Mouse (Mus musculus): Measurements from ENCODE around the gene Mms19. TPM values are rescaled to one million over a fixed set of nuclear protein-coding genes. Genes with fewer than 3 reads are reported as not detected.

Gene Mms19
- polyA plus RNA-seq, 1 experiment from 2014 or later: 52.5 TPM

DNA sequence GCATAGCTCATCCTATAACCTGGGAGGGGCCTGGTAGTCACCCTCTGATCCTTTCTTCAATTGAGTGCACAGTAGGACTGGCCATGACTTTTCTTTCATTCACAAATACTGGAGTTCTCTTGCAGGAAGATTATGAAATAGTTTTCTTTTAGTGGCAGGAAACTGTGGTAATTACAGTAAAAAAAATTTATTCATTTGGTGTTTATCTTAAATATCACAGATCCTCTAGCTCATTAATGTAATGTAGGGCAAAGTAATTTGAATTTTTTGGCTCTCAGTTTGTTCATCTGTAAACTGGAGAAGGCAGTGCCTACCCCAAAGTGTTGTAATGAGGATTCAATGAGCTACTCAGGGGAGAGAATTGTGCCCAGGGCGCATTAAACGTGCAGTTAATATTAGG, 12.0 kb upstream of the Mms19 start:
- Histone ChIP-seq H3K4me3 (no peak overlapping the region), H3K36me3 (no peaks in the 10 kb centered on the region), H3K27me3 (ENCODE audit: low read depth, poor library complexity, severe bottlenecking) (no peaks in the 10 kb centered on the region), H3K27ac (no peak overlapping the region), H3K4me1 (peaks cover 35% of the 10 kb centered on the region), H3K9me3 (replicated peaks) (no peaks in the 10 kb centered on the region)
- 96% methylated on average over 2 of the region's 2 CpGs for WGBS
- no peak for DNase-seq (ENCODE audit: low spot score)

DNA sequence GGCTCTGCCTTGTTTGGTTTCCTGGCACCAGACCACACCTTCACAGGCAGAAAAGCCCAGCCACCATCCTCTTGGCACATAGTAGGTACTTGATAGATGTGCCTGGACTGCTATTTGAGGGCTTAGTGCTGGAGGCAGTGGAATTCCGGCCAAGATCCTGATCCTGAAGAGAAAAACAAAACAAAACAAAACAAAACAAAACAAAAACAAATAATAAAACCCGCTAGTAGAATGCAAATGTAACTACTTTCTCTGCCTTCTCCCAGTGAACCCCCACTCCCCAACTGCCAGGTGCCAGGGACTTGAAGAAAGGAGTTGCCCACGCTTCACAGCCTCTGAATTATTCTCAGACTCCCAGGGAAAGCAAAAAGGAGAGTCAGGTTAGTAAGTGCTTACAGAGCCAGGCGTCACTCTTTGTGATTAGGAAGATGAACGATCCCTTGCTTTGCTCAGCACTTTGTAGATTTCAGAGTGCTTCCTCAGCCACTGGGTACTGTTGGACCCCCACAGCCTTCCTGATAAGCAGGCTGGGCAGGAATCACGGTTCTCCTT, 11.0 kb upstream of the Mms19 start:
- 36% methylated on average over 6 of the region's 6 CpGs for WGBS
- H3K4me3 ChIP-seq: no peak overlapping the region
- DNase-seq (ENCODE audit: low spot score): no peak
- H3K27me3 ChIP-seq (ENCODE audit: low read depth, poor library complexity, severe bottlenecking): no peaks in the 10 kb centered on the region
- peaks cover 29% of the 10 kb centered on the region for H3K4me1 ChIP-seq
- H3K36me3 ChIP-seq: no peaks in the 10 kb centered on the region
- no peaks in the 10 kb centered on the region for H3K9me3 ChIP-seq (replicated peaks)
- no peak overlapping the region for H3K27ac ChIP-seq

DNA sequence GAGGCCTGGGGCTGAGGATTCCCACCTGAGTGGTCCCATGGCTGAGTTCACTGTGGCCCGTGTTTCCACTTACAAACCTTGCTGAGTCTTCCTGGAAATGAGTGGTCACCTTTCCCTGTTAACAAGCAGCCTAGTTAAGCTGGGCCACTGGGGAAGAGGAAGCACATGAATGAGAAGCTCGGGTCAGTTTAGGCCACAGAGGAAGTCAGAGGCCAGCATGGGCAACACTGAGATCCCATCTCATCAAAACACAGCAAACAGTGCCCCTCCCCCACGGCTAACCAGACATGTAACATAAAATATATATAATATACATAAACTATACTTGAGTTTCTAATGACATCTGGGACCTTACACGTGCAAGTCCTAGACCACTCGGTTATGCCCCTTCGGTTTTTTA, 8.9 kb upstream of the Mms19 start:
- peaks cover 8% of the 10 kb centered on the region for H3K4me1 ChIP-seq
- no peaks in the 10 kb centered on the region for H3K36me3 ChIP-seq
- H3K4me3 ChIP-seq: no peak overlapping the region
- H3K27ac ChIP-seq: no peak overlapping the region
- H3K9me3 ChIP-seq (replicated peaks): no peaks in the 10 kb centered on the region
- 83% methylated on average over 6 of the region's 6 CpGs for WGBS
- no peak for DNase-seq (ENCODE audit: low spot score)
- no peaks in the 10 kb centered on the region for H3K27me3 ChIP-seq (ENCODE audit: low read depth, poor library complexity, severe bottlenecking)

DNA sequence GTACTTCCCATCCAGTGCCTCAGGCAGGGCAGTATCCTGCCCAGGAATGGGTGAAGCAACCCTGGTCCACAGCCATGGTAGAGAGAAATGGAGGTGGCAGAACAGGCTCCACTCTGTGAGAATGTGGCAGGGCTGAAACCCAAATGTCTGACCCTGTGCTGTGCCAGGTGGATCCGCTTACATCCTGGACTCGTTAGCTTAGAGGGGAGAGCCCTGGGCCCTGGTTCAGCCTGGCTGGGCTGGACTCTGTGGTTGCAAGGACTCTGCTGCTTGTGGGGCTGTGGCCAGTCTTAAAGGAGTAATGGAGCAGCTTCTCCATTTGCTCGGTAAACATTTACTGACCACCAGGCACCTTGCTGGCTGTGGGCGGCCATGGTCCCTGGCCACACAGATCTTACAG, 6.2 kb upstream of the Mms19 start:
- no peak for DNase-seq (ENCODE audit: low spot score)
- Histone ChIP-seq H3K27ac (no peak overlapping the region), H3K4me3 (no peak overlapping the region), H3K27me3 (ENCODE audit: low read depth, poor library complexity, severe bottlenecking) (peaks cover 14% of the 10 kb centered on the region), H3K36me3 (no peaks in the 10 kb centered on the region), H3K9me3 (replicated peaks) (no peaks in the 10 kb centered on the region), H3K4me1 (peaks cover 14% of the 10 kb centered on the region)
- 87% methylated on average over 4 of the region's 4 CpGs for WGBS

DNA sequence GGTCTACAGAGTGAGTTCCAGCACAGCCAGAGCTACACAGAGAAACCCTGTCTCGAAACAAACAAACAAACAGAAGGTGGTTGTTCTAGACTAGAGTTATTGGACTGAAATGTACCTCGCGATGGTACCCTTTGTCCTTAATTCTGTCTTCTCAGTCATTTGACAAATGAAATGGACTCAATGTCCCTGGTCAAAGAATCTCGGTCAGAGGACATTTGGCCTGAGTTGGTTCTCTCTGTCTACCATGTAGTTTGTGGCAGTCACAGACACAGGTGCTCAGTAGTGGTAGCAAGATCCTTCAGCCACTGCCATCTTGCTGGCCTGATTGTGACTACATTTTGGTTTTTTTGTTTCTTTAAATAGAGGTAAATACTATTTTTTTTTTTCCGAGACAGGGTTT, 5.0 kb upstream of the Mms19 start:
- 92% methylated on average over 5 of the region's 5 CpGs for WGBS
- Histone ChIP-seq H3K27me3 (ENCODE audit: low read depth, poor library complexity, severe bottlenecking) (peaks cover 14% of the 10 kb centered on the region), H3K27ac (no peak overlapping the region), H3K4me1 (peaks cover 15% of the 10 kb centered on the region), H3K36me3 (no peaks in the 10 kb centered on the region), H3K4me3 (no peak overlapping the region), H3K9me3 (replicated peaks) (no peaks in the 10 kb centered on the region)
- no peak for DNase-seq (ENCODE audit: low spot score)

DNA sequence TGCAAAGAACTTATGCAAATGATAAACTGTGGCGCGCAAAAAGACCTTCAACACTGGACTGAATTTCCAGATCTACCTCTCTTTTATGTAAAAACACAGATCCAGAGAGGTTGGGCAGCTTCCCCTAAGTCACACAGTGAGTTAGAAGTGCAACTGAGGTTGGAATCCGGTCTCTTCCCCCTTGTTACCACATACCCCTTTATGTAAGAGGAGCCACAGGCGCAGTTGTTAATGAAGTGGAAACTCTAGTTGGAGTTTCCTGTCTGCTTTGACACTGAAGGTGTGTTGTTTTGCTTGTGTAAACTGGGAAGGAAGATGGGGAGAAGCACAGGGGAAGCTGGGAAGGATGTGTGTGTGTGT, 1.8 kb upstream of the Mms19 start:
- 6% methylated on average over 4 of the region's 4 CpGs for WGBS

DNA sequence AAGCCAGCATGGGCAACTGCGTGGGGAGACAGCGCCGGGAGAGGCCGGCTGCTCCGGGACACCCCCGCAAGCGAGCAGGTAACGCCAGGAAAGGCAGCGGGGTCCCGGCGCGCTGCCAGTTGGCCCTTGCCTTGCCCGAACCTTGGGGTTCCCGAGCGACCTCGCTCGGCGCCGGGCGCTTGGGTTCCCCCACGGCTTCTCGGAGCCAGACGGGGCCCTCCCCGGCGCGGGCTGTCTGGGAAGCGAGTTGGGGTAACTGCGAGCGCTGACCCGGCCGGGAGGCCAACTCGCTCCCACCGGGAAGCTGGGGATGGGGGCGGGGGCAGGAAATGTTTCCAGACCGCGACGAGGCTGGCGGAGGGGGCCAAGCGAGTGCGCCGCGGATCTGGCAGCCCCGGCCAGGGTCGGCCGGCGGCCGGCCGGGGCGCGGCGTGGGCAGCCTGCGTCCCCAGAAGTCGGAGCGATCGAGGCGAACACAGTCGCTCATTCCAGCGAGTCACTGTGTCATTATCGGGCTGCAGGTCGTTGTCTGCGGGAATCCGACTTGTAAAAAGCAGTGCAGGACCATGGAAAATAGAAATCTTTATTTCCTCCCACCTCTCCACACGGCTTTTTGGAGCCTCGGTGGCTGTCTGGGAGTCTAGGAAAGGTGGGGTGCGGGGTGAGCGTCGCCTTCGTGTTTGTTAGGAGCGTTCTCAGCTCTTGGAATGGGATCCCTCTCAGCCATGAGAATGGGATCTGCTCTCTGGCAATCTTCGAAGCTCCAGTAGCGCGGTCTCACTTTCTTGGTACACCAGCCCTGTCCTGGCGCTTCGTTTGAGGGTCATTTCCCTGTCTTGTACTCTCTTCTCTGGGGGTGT, 1.2 kb upstream of the Mms19 start:
- H3K27me3 ChIP-seq (ENCODE audit: low read depth, poor library complexity, severe bottlenecking): peaks cover 14% of the 10 kb centered on the region
- peak overlapping the region; percentile 91 for H3K27ac ChIP-seq
- DNase-seq (ENCODE audit: low spot score): peak; percentile 74
- peak overlapping the region; percentile 77 for H3K4me3 ChIP-seq
- H3K9me3 ChIP-seq (replicated peaks): no peaks in the 10 kb centered on the region
- under 1% methylated on average over 74 of the region's 74 CpGs for WGBS
- H3K36me3 ChIP-seq: peaks cover 4% of the 10 kb centered on the region; the same call in 1 of the 2 replicates
- H3K4me1 ChIP-seq: peaks cover 24% of the 10 kb centered on the region

More for the DNA sequence above, 1.8 kb upstream of the Mms19 start:
- H3K27ac ChIP-seq: peak overlapping the region; percentile 91
- no peaks in the 10 kb centered on the region for H3K9me3 ChIP-seq (replicated peaks)
- peaks cover 1% of the 10 kb centered on the region; the same call in 1 of the 2 replicates for H3K36me3 ChIP-seq
- H3K27me3 ChIP-seq (ENCODE audit: low read depth, poor library complexity, severe bottlenecking): peaks cover 14% of the 10 kb centered on the region
- DNase-seq (ENCODE audit: low spot score): no peak
- H3K4me1 ChIP-seq: peaks cover 20% of the 10 kb centered on the region
- peak overlapping the region; percentile 77 for H3K4me3 ChIP-seq

DNA sequence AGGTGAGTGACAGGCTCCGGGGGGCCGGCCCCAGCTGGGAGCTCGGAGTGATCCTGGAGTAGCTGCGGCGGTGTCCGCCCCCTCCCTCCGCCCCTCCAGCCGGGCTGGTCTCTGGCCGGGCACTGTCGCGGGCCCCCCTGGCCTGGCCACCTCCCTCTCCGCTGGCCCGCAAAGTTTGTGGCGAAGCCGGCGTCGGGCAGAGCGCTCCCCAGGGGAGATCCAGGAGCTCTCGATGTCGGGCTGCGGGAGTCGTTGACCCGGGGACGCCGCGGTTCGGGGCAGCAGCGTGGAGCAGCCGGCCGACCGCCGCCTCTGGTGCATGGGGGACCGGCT, 604 bp upstream of the Mms19 start, which contains the start of gene Ubtd1:
Gene Ubtd1 (plus strand): TSS at position 169 of the 333 bp plus-strand sequence.
- no peak for DNase-seq (ENCODE audit: low spot score)
- H3K36me3 ChIP-seq: peaks cover 7% of the 10 kb centered on the region
- WGBS: under 1% methylated on average over 33 of the region's 33 CpGs
- peak within 1 kb of the TSS; percentile 91 for H3K27ac ChIP-seq
- peak within 1 kb of the TSS; percentile 77 for H3K4me3 ChIP-seq
- H3K27me3 ChIP-seq (ENCODE audit: low read depth, poor library complexity, severe bottlenecking): peaks cover 14% of the 10 kb centered on the region
- H3K4me1 ChIP-seq: peaks cover 29% of the 10 kb centered on the region
- H3K9me3 ChIP-seq (replicated peaks): no peaks in the 10 kb centered on the region

DNA sequence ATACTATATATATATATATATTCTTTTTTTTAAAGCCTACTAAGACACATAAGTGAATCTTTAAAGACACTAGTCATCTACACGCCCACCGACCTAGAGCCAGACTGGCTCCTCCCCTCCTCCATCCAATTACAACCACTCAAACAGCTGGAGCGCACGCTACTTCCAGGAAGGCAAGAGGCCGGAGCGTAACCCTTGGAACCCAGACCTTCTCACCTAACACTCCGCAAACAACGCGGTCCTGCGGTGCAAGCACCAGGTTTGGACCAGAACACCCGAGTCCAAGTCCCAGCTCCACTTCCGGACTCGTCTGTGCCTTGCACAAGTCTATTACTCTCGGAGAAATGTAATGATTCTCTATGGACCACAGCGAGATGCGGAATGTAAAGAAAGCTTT, 537 bp downstream of the Mms19 start:
- WGBS: under 1% methylated on average over 16 of the region's 16 CpGs
- peaks cover 9% of the 10 kb centered on the region for H3K36me3 ChIP-seq

DNA sequence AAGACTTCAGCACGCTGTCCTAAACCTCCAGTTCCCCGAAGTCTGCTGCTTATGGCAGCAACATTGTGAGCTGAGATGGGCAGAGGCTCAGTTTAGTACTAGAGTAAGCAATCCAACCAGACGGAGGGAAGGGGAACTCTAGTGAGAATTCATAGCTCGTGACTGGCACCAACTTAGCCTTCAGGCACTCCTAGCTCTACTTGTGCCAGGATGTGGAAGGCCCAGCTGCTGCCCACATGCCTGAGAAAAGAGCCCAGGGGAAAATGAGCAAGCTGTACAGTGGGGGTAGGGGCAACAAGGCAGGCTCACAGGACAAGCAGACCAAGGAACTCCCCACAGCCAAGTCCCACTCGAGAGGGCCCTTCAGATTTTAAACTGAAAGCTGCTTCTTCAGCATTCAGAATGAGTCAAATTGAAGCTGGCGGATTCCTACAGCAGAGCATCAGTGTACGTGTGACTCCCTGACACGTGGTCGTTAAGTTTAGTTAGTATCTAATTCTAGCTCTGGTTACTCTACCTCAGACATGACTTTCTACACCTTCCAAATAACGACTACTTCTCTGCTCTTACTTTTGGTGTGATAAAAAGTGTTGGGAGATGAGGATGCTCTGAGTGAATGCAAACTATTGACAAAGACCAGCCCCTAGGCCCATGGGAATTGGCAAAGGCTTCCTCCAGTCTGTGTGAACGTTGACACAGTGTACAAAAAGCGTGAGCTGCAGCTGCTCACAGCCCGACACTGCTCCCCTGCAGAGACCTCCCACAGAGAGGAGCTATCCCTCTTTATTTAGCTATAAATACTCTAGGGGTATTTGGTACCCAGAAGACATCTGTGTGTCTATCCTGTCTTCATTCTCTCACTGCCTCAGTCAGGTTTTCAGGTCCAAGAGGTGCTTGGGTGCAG, 6.8 kb downstream of the Mms19 start:
- 74% methylated on average over 13 of the region's 13 CpGs for WGBS
- Histone ChIP-seq H3K27me3 (ENCODE audit: low read depth, poor library complexity, severe bottlenecking) (no peaks in the 10 kb centered on the region), H3K36me3 (peaks cover 29% of the 10 kb centered on the region), H3K27ac (no peak overlapping the region), H3K4me1 (peaks cover 20% of the 10 kb centered on the region), H3K9me3 (replicated peaks) (no peaks in the 10 kb centered on the region), H3K4me3 (no peak overlapping the region)
- no peak for DNase-seq (ENCODE audit: low spot score)

More for the DNA sequence above, 537 bp downstream of the Mms19 start:
- Histone ChIP-seq H3K27me3 (ENCODE audit: low read depth, poor library complexity, severe bottlenecking) (peaks cover 14% of the 10 kb centered on the region), H3K4me1 (peaks cover 32% of the 10 kb centered on the region), H3K9me3 (replicated peaks) (no peaks in the 10 kb centered on the region), H3K27ac (peak overlapping the region; percentile 91), H3K4me3 (peak overlapping the region; percentile 77)
- peak; percentile 76 for DNase-seq (ENCODE audit: low spot score)

DNA sequence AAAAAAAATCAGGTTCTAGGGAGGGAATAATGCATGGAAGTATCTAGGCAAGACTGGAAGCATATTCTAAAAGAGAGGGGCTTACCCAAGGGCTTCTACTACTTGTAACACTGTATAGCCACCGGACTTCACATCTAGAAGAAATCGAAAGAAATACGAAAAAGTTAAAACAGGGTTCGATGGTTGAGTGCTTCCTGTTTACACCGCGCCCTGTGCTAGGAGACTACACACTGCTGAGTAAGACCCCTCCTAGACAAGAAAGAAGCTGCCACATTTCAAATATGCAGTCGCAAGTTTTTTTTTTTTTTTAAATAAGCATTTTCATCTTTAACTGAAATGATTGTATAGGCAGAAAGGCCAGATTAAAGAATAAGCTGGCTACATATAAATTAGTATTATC, 11.3 kb downstream of the Mms19 start:
- Histone ChIP-seq H3K4me3 (no peak overlapping the region), H3K4me1 (peaks cover 3% of the 10 kb centered on the region; the same call in 1 of the 2 replicates), H3K27ac (no peak overlapping the region), H3K9me3 (replicated peaks) (no peaks in the 10 kb centered on the region), H3K36me3 (peaks cover 62% of the 10 kb centered on the region), H3K27me3 (ENCODE audit: low read depth, poor library complexity, severe bottlenecking) (no peaks in the 10 kb centered on the region)
- WGBS: 97% methylated on average over 7 of the region's 7 CpGs
- no peak for DNase-seq (ENCODE audit: low spot score)

DNA sequence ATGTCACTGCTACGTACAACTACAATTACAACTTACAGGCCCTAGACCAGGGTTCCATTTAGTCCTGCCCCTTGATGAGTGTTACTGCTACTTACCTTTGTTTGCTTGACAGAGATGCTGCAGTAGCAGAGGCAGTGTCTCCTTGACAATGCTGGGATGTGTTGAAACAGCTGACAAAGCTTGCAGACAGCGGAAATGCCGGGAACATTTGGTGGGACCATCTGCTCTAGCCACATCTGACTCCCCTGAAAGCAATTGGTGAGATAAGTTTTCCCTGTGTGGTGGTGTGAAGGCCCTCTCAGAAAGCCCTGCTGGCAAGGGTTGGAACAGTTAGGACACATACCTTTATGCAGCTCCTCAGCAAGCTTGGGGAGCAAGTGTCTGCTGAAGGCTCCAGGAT, 27.4 kb downstream of the Mms19 start:
- WGBS: 89% methylated on average over 3 of the region's 3 CpGs
- H3K4me3 ChIP-seq: no peak overlapping the region
- no peaks in the 10 kb centered on the region for H3K9me3 ChIP-seq (replicated peaks)
- peaks cover 98% of the 10 kb centered on the region for H3K36me3 ChIP-seq
- no peaks in the 10 kb centered on the region for H3K4me1 ChIP-seq
- DNase-seq (ENCODE audit: low spot score): no peak
- no peak overlapping the region for H3K27ac ChIP-seq
- H3K27me3 ChIP-seq (ENCODE audit: low read depth, poor library complexity, severe bottlenecking): no peaks in the 10 kb centered on the region

DNA sequence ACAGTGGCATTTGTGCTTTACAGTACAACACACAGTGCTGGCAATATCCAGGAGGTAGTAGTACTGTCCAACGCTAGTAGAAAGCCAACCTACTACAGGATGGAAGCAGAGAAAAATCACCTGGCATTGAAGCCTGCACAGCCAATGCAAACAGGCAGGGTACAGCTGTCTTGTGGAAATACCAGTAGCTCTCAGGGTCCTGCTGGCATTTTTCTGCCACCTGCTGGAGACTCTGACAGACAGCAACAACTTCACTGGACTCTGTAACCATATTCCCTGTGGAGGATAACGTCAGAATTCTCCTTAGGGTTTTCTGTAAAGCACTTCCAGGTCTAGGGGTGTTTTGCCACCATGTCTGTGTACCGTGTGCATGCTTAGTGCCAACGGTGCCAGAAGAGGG, 28.7 kb downstream of the Mms19 start:
- DNase-seq (ENCODE audit: low spot score): no peak
- no peak overlapping the region for H3K27ac ChIP-seq
- H3K4me3 ChIP-seq: no peak overlapping the region
- no peaks in the 10 kb centered on the region for H3K4me1 ChIP-seq
- H3K36me3 ChIP-seq: peaks cover 98% of the 10 kb centered on the region
- no peaks in the 10 kb centered on the region for H3K9me3 ChIP-seq (replicated peaks)
- H3K27me3 ChIP-seq (ENCODE audit: low read depth, poor library complexity, severe bottlenecking): no peaks in the 10 kb centered on the region
- WGBS: 87% methylated on average over 4 of the region's 4 CpGs

Data from limb, embryonic 10.5 days (tissue).